Mouse (Mus musculus) spleen, adult 10 weeks (tissue): ENCODE data around the gene P4ha2. TPM values are rescaled to one million over a fixed set of nuclear protein-coding genes. Genes with fewer than 3 reads are reported as not detected.

ENCODE experiments used
- polyA plus RNA-seq: library from polyadenylated mRNA; stranded (reverse); fragments of 350-450 nt; fragmentation: Illumina TruSeq; extraction: RNeasy Lipid Tissue Mini Kit (QIAGEN cat#74804); gene quantifications from one replicate; pipeline ENCODE4 v1.2.3, GENCODE M21; 2015; ENCODE audit warnings: low replicate concordance; ENCODE audit not compliant: insufficient read depth

The P4ha2 gene
- polyA plus RNA-seq, result 3.6 TPM

DNA sequence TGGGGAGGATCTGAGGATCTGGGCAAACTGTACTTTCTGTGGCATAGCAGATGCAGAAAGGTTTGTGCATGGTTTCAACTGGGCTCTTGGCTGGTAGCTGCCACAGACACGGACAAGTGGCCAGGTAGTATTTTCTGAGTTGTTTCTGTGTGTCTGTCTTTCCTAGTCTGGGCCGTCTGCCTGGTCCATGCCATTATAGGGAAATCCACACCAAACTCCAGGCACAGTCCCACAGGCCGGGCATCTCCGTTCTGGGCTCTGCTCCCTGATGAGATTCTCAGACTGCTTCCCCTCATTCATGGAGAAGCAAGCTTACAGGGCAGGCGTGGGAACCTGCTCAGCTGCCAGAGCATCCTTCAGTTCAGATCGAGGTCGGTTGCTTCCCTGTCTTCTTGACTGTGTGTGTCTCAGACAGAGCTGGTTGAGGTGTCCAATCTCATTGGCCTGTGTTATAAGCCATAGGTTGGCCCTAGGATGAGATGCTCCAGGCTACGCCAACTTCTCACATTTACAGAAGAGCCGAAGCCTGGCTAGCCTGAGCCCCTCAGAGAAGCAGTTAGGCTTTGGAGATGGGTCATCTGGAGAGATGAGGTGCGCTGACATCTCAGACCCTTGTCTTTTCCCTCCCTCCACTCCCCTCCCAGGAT is at the start of gene P4ha2:
P4ha2 (plus strand) TSS at position 51 of the 647 bp plus-strand sequence.

DNA sequence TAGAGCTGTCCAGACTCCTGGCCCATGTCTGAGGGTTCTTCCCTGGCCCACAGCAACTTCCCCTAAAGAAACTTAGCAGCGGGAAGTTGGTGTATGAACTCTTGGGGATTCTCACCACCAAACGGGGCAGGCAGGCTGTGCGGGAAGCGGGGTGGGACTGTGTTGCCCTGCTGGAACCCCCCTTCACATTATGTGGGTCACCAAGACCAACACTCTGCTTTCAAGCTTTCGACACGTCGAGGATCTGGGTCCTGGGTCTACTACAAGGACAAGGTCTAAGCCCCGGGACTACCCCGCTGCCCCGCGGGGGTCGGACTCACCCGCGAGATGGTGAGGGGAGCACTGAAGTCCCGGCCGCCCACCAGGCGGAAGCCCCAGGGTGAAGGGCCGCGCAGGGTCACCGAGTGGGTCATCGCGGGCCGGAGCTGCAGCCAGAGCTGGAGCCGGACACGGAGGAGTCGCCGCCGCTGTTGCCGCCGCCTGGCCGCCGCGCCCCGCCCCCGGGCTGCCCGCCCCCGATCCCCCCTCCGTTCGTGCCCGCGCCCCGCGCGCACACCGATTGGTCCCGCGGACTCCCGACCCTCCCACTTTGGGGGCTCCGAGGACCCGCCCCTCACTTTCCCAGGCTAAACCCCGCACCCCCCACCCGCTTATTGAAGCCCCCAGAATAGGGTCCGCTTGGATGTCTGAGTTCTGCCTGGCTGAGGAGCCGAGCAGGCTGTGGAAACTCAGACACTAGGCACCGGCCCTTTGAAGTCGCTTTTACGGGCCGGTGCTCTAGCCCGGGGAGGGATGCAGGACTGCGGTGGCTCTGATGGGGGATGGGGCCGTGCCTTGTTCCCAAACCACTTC is 31.1 kb upstream of the P4ha2 start, which contains the start of gene Pdlim4:
Pdlim4 (minus strand) TSS at position 495 of the 852 bp plus-strand sequence.

Other genes with a start within 250 kb of the P4ha2 start
- 6.5 TPM for gene Gm12216, start 240.8 kb upstream of the P4ha2 start, polyA plus RNA-seq
- 24.7 TPM for gene Slc22a5, start 208.4 kb upstream of the P4ha2 start, polyA plus RNA-seq
- gene Slc22a21, start 119.8 kb upstream of the P4ha2 start, polyA plus RNA-seq, result 6.7 TPM
- gene Slc22a4, start 72.0 kb upstream of the P4ha2 start, polyA plus RNA-seq, result 5.8 TPM
- gene Pdlim4, start 31.1 kb upstream of the P4ha2 start, polyA plus RNA-seq, result 9.6 TPM
- gene Csf2, start 149.6 kb downstream of the P4ha2 start, polyA plus RNA-seq, result 0.44 TPM
- not detected for gene Il3, start 167.2 kb downstream of the P4ha2 start, polyA plus RNA-seq
- gene Acsl6, start 203.7 kb downstream of the P4ha2 start, polyA plus RNA-seq, result 0.47 TPM